Mouse (Mus musculus) hindbrain, embryonic 15.5 days (tissue): ENCODE measurements around the gene Hoxa7. TPM values are rescaled to one million over a fixed set of nuclear protein-coding genes. Genes with fewer than 3 reads are reported as not detected.
A peak's percentile ranks its signal among the peaks of the same experiment; 100 is the strongest.

Source experiments
- ATAC-seq: fragments of 200-750 bp; cut with Nextera tagmentation; 2 replicates; pipeline ENCODE4 v1.8.0; 2017; ENCODE audit warnings: low read depth, moderate number of reproducible peaks, moderate TSS enrichment; ENCODE audit not compliant: low FRiP score
- H3K27ac ChIP-seq: fragments of 300-500 bp; sonication (generic); replicated peaks from 2 replicates; pipeline ENCODE4 v1.5.1; 2015; ENCODE audit warnings: mild to moderate bottlenecking, inconsistent platforms
- H3K27me3 ChIP-seq: fragments of 300-500 bp; sonication (generic); 2 replicates; pipeline ENCODE4 v1.6.1; 2015; ENCODE audit warnings: control low read depth, inconsistent platforms
- H3K36me3 ChIP-seq: fragments of 300-500 bp; sonication (generic); 2 replicates; pipeline ENCODE4 v1.6.1; 2015; ENCODE audit warnings: control low read depth, inconsistent platforms
- H3K4me1 ChIP-seq: fragments of 300-500 bp; sonication (generic); replicated peaks from 2 replicates; pipeline ENCODE4 v1.6.1; 2015; ENCODE audit warnings: control low read depth, inconsistent platforms
- H3K4me2 ChIP-seq: fragments of 300-500 bp; sonication (generic); 2 replicates; pipeline ENCODE4 v1.6.1; 2015; ENCODE audit warnings: moderate library complexity, mild to moderate bottlenecking, inconsistent platforms
- H3K4me3 ChIP-seq: fragments of 300-500 bp; sonication (generic); 2 replicates; pipeline ENCODE4 v1.5.1; 2015; ENCODE audit warnings: mild to moderate bottlenecking, inconsistent platforms
- H3K9ac ChIP-seq: fragments of 300-500 bp; sonication (generic); 2 replicates; pipeline ENCODE4 v1.6.1; 2015; ENCODE audit warnings: inconsistent platforms
- H3K9me3 ChIP-seq: fragments of 300-500 bp; sonication (generic); 2 replicates; pipeline ENCODE4 v1.6.1; 2016; ENCODE audit warnings: control low read depth, inconsistent platforms
- WGBS: fragments of 180-500 bp; shearing (Covaris S2); methylation state at CpG from one replicate; pipeline ENCODE4 v1.1.7; 2015; 5-methylcytosine and 5-hydroxymethylcytosine counted together
- polyA plus RNA-seq: library from polyadenylated mRNA; unstranded; fragments of >200 nt; fragmentation: Nextera tagmentation; extraction: Ambion mirVana; gene quantifications from 2 replicates; pipeline ENCODE4 v1.2.1, GENCODE M21; 2015

The Hoxa7 gene
- polyA plus RNA-seq, 1 experiment from 2014 or later, result 20.5 TPM

DNA sequence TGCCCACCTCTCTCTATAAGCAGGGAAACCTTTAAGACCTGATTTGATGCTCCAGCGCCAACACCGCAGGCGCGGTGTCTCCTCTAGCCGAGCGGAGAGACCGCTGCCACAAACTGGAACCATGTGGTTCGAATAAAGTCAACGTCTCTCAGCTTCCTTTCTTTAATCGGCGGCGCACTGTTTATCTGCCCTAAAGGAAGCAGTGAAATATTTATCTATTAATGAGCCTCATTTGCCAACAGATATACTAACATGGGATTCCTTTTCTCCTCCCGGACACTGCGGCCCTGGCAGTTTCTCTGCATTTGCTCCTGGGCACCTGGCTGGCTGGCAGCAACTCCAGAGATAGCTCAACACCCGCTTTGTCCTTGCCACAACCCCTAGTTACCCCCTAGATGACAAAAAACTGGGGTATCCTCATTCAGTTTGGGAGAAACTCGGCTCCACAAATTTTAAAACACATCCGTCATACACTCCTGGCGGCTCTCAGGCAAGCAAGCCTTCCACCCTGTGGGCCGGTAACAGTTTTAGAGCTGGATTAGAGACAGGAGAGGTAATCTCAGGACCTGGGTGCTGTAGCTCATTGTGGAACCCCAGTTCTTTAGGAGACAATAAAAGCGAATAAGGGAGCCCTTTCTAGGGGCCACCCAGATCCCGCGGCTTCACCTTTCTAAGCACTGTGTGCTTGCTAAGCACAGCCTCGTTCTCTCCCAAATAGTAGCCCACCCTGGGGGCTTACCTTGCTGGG lies 3.6 kb downstream of the Hoxa7 start:
- Histone ChIP-seq H3K9me3 (no peaks in the 10 kb centered on the region), H3K4me2 (peak overlapping the region; percentile 31), H3K36me3 (no peaks in the 10 kb centered on the region), H3K4me1 (peaks cover 12% of the 10 kb centered on the region), H3K27ac (no peak overlapping the region), H3K4me3 (peak overlapping the region; percentile 20; the same call in 1 of the 2 replicates), H3K27me3 (peaks cover 90% of the 10 kb centered on the region), H3K9ac (no peak overlapping the region)
- no peak for ATAC-seq
- WGBS, result 5% methylated on average over 23 of the region's 23 CpGs

- peak overlapping the region; percentile 20 for H3K4me3 ChIP-seq
- WGBS, result under 1% methylated on average over 25 of the region's 25 CpGs
- peak; percentile 50; the same call in 1 of the 2 replicates for ATAC-seq
- H3K27ac ChIP-seq, result no peak overlapping the region
- no peak overlapping the region for H3K9ac ChIP-seq
- H3K36me3 ChIP-seq, result no peaks in the 10 kb centered on the region
- peak overlapping the region; percentile 31 for H3K4me2 ChIP-seq
- H3K4me1 ChIP-seq, result peaks cover 12% of the 10 kb centered on the region
- peaks cover 89% of the 10 kb centered on the region for H3K27me3 ChIP-seq
- H3K9me3 ChIP-seq, result no peaks in the 10 kb centered on the region
Observed at GRCm38 (mm10) chr6:52217459-52217768, 4.2 kb downstream of the Hoxa7 start.

DNA sequence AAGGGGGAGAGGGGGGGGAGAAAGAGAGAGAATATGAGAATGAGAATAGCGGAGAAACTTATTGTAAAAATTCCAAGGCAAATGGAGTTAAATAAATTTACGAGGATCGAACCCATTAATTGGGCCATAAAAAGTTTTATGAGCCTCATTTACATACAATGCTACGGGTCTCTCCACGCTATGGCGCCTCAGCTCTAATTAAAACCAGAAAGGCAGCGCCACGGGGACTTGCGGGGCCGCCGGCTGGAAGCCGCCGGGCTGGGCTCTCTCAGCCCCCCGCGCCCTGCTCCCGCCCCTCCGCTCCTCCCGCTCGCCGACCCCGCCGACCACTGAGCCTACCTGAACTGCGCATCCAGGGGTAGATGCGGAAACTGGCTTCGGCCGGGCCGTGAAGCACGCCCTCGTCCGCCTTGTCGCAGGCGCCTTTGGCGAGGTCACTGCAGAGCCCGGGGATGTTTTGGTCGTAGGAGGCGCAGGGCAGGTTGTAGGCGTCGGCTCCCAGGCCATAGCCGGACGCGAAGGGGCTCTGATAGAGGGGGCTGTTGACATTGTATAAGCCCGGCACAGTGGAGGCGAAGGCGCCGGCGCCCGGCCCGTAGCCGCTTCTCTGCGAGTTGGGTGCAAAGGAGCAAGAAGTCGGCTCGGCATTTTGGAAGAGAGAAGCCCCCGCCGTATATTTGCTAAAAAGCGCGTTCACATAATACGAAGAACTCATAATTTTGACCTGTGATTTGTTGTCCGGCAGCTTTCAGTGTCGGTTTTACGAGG lies 4.8 kb downstream of the Hoxa7 start:
- Histone ChIP-seq H3K36me3 (no peaks in the 10 kb centered on the region), H3K4me1 (peaks cover 11% of the 10 kb centered on the region), H3K4me2 (peak overlapping the region; percentile 31), H3K4me3 (peak overlapping the region; percentile 20), H3K9me3 (no peaks in the 10 kb centered on the region), H3K27me3 (peaks cover 89% of the 10 kb centered on the region), H3K9ac (no peak overlapping the region), H3K27ac (no peak overlapping the region)
- 2% methylated on average over 60 of the region's 60 CpGs for WGBS
- ATAC-seq, result no peak

GRCm38 (mm10) chr6:52215771-52216535 lies 5.7 kb downstream of the Hoxa7 start:
- Histone ChIP-seq H3K4me3 (peak overlapping the region; percentile 1), H3K4me1 (peaks cover 12% of the 10 kb centered on the region), H3K36me3 (no peaks in the 10 kb centered on the region), H3K4me2 (0 out of 2 replicates have a peak overlapping the region, but pooled peaks have one; percentile 6), H3K27me3 (peaks cover 89% of the 10 kb centered on the region), H3K9ac (no peak overlapping the region), H3K9me3 (no peaks in the 10 kb centered on the region), H3K27ac (no peak overlapping the region)
- WGBS, result 4% methylated on average over 30 of the region's 30 CpGs
- no peak for ATAC-seq

DNA sequence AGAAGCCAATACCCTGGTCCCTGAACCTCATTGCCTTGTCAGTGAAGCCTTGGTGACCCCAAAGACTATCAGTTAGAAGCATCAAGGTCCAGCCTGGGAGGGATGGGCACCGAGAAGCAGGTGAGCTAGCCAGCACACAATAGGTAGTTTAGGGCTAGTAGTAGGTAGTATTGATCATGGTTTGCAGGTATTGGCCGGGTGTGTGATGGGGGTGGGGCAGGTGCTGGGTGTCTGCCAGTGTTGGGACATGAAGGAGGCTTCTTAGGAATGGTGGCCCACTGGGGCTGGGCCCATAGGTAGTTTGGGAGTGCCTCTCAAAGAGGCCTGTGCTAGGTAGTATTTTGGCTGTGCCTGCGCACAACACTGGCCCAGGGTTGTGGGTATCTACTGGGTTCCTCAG lies 6.6 kb downstream of the Hoxa7 start:
- H3K4me3 ChIP-seq, result no peak overlapping the region
- 18% methylated on average over 3 of the region's 3 CpGs for WGBS
- no peaks in the 10 kb centered on the region for H3K36me3 ChIP-seq
- peaks cover 87% of the 10 kb centered on the region for H3K27me3 ChIP-seq
- no peak overlapping the region for H3K27ac ChIP-seq
- peaks cover 12% of the 10 kb centered on the region for H3K4me1 ChIP-seq
- H3K4me2 ChIP-seq, result no peak overlapping the region
- no peak for ATAC-seq
- no peak overlapping the region for H3K9ac ChIP-seq
- H3K9me3 ChIP-seq, result no peaks in the 10 kb centered on the region

- ATAC-seq, result no peak
- Histone ChIP-seq H3K9ac (no peak overlapping the region), H3K36me3 (no peaks in the 10 kb centered on the region), H3K9me3 (no peaks in the 10 kb centered on the region), H3K27ac (no peak overlapping the region), H3K4me2 (no peak overlapping the region), H3K4me3 (no peak overlapping the region), H3K4me1 (peaks cover 12% of the 10 kb centered on the region), H3K27me3 (peaks cover 87% of the 10 kb centered on the region)
- 12% methylated on average over 5 of the region's 5 CpGs for WGBS
Observed at GRCm38 (mm10) chr6:52214271-52214670, 7.4 kb downstream of the Hoxa7 start.

- Histone ChIP-seq H3K4me2 (peak within 1 kb of the TSS; percentile 40), H3K36me3 (no peaks in the 10 kb centered on the region), H3K9me3 (no peaks in the 10 kb centered on the region), H3K27me3 (peaks cover 87% of the 10 kb centered on the region), H3K9ac (no peak within 1 kb of the TSS), H3K4me1 (peaks cover 19% of the 10 kb centered on the region), H3K4me3 (peak within 1 kb of the TSS; percentile 26), H3K27ac (peak within 1 kb of the TSS; percentile 46; the same call in 1 of the 2 replicates)
- no peak for ATAC-seq
- 11% methylated on average over 38 of the region's 38 CpGs for WGBS
Observed at GRCm38 (mm10) chr6:52213119-52213986, 8.3 kb downstream of the Hoxa7 start, which contains the start of the genes Hoxa3 and Gm28308. Hoxa3 (minus strand) TSS chr6:52213336. Gm28308 (minus strand) TSS chr6:52213339.

- ATAC-seq, result 0 out of 2 replicates have a peak, but pooled peaks have one; percentile 5
- Histone ChIP-seq H3K4me3 (peak overlapping the region; percentile 26), H3K4me1 (peaks cover 20% of the 10 kb centered on the region), H3K9me3 (no peaks in the 10 kb centered on the region), H3K27ac (peak overlapping the region; percentile 46; the same call in 1 of the 2 replicates), H3K27me3 (peaks cover 86% of the 10 kb centered on the region), H3K9ac (no peak overlapping the region), H3K36me3 (no peaks in the 10 kb centered on the region), H3K4me2 (peak overlapping the region; percentile 40)
- 4% methylated on average over 22 of the region's 22 CpGs for WGBS
Observed at GRCm38 (mm10) chr6:52212556-52213118, 9.0 kb downstream of the Hoxa7 start.

DNA sequence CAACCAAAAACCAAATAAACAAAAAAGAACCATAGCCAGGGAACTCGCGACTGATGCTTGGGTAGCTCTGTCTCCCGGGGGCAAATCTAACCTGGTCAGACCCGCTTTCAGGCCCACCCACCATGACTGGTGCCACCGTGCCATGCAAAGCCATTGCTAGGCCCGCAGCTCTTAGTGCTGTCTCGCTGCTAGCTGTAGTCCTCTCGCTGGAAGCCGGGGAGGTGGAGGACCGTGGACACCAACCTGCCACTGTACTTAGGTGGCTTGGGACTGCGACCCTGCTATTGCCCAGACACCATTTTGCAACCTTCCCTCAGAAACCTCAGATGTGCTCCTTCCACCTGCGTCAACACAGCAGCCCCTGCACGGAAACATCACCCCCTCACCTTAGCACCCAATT lies 9.7 kb downstream of the Hoxa7 start:
- H3K27ac ChIP-seq, result peak overlapping the region; percentile 42; the same call in 1 of the 2 replicates

DNA sequence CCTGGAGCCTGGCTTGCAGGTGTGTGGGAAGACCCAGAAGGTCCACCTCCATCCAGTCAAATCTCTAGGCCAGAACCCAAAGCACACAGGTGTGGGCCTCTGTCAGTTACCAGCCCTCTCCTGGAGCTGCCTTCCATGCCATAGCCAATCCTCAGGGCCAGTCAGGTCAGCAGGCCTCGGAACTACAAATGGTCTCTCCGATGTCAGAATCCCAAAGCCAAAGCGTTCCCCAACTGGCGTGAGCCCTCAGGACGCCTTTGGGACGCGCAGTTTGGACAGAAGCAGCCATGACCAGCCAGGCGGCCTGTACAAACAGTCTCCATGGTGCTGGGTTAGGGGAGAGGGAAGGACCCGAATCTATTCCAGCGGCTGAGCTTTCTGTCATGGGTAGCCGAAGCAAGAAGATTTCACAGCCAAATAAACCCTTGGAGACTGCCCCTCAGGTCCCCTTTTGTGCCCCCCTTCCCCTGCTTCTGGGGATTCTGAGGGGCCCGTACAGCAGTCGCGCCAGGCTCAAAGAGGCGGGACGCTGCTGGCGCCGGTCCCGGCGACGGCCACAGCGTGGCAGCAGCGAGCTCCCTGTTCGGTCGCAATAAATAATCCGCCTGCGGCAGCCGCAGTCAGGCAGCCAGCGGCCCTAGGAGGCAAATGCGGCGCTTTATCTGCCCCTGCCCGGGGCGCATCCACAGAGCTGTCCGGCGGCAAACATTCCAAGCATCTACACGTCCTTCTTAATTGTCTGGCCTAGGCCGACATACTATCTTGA lies 10.3 kb downstream of the Hoxa7 start:
- 2% methylated on average over 37 of the region's 37 CpGs for WGBS
- peaks cover 17% of the 10 kb centered on the region for H3K4me1 ChIP-seq
- H3K27ac ChIP-seq, result peak overlapping the region; percentile 42; the same call in 1 of the 2 replicates
- peak; percentile 67 for ATAC-seq
- no peaks in the 10 kb centered on the region for H3K36me3 ChIP-seq
- H3K4me2 ChIP-seq, result peak overlapping the region; percentile 40
- peak overlapping the region; percentile 26 for H3K4me3 ChIP-seq
- no peaks in the 10 kb centered on the region for H3K9me3 ChIP-seq
- H3K27me3 ChIP-seq, result peaks cover 92% of the 10 kb centered on the region
- H3K9ac ChIP-seq, result peak overlapping the region; percentile 12; the same call in 1 of the 2 replicates

More for the DNA sequence above, 9.7 kb downstream of the Hoxa7 start:
- Histone ChIP-seq H3K4me3 (peak overlapping the region; percentile 26), H3K9ac (no peak overlapping the region; the same call in 1 of the 2 replicates), H3K4me1 (peaks cover 17% of the 10 kb centered on the region), H3K4me2 (peak overlapping the region; percentile 40), H3K9me3 (no peaks in the 10 kb centered on the region), H3K36me3 (no peaks in the 10 kb centered on the region), H3K27me3 (peaks cover 90% of the 10 kb centered on the region)
- WGBS, result 6% methylated on average over 13 of the region's 13 CpGs
- no peak for ATAC-seq
